Mouse (Mus musculus) left cerebral cortex, adult 2 months (tissue): ENCODE results near the gene T2. TPM values are rescaled to one million over a fixed set of nuclear protein-coding genes. Genes with fewer than 3 reads are reported as not detected.

Experiments used
- DNase-seq, 2 experiments: peaks; one replicate each; pipeline ENCODE4 v3.0.0; 2021 to 2022; ENCODE audit warnings: low spot score in 2 of 2, mixed read lengths in 1 of 2; ENCODE audit errors: extremely low spot score in 1 of 2
- H3K27ac ChIP-seq: fragments of 200-600 bp; 2 replicates; pipeline ENCODE4 v1.8.1; 2022
- H3K4me3 ChIP-seq: fragments of 200-600 bp; 2 replicates; pipeline ENCODE4 v1.8.1; 2022
- CTCF ChIP-seq: fragments of 200-600 bp; IDR thresholded peaks from 2 replicates; pipeline ENCODE4 v1.8.1; 2022; ENCODE audit warnings: antibody characterized with exemption, mild to moderate bottlenecking, moderate library complexity
- intact Hi-C: fragments of 180-260 bp; cut with DNase I; formaldehyde crosslinking; loops from one replicate; pipeline ENCODE4 v1.15.1; 2025
- total RNA-seq, 2 experiments: library from RNA; stranded (reverse); gene quantifications; 2 replicates each; pipeline ENCODE4 v1.2.3; 2021

The T2 gene
- total RNA-seq, 2 experiments from 2014 or later = 0.70 to 0.79 TPM

GRCm38 (mm10) chr17:8340407-8341359 lies 15.1 kb upstream of the T2 start:
- Histone ChIP-seq H3K27ac (peak overlapping the region; percentile 90), H3K4me3 (peak overlapping the region; percentile 73)
- no peak for TF ChIP-seq CTCF
- intact Hi-C loops = no loop called here
- DNase-seq = peak; percentile 54 to 60

DNA sequence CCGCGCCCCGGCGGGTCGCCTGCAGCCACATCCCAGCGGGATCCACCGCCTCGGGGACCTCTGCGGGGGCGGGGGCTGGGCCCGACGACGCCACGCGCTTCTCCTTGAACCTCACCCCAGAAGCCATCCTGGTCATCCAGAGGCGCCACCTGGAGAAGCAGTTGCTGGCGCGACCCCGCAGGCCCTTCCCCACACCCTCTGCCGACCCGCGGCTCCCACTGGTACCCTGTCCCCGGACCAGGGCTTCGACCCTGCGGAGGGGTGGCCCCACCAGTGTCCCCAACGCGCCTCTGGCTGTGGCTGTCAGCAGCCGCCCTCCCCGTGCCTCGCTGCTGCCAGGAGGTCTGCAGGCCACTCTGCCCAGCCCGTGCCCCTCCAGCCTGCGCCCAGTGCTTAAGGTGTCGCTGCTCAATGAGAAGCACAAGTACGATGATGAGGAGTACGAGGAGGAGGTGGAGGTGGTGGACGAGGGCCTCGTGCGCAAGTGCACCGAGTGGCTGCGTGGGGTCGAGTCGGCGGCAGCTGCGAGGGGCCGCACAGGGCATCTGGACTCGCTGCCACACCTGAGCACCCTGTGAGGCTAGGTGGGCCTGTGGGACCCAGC lies 14.3 kb upstream of the T2 start:
- intact Hi-C loops = no loop called here
- Histone ChIP-seq H3K27ac (peak overlapping the region; percentile 90), H3K4me3 (peak overlapping the region; percentile 73)
- no peak for TF ChIP-seq CTCF
- DNase-seq = peak in 1 of 2 experiments; percentile 47

- DNase-seq = no peak
- peak overlapping the region; percentile 2; the same call in 1 of the 2 replicates for H3K4me3 ChIP-seq
- intact Hi-C loops = no loop called here
- TF ChIP-seq CTCF = no peak
- peak overlapping the region; percentile 38 for H3K27ac ChIP-seq
Measured at GRCm38 (mm10) chr17:8342706-8343105, 13.1 kb upstream of the T2 start.

DNA sequence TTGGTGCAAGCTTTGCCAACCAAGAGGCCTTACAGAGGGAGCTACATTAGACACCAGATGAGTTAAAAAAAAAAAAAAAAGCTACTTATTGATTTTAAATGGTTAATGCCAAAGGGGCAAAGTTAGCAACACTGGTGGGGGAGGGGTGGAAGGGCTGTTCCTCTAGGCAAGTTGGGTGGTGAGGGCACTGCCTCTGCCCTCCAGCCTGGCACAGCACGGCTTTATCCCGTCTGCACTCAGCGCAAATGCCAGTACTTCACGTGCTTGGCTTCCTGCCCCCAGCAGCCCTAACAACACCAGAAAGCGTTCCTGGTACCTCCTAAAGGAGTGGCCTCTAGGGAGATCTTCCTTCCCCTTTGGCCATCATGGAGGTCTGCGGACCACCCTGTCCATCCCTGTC lies 12.4 kb upstream of the T2 start:
- intact Hi-C loops = no loop called here
- 0 out of 2 replicates have a peak overlapping the region, but pooled peaks have one; percentile 19 for H3K27ac ChIP-seq
- TF ChIP-seq CTCF = no peak
- no peak overlapping the region for H3K4me3 ChIP-seq
- DNase-seq = no peak

GRCm38 (mm10) chr17:8347765-8348285 lies 8.0 kb upstream of the T2 start:
- Histone ChIP-seq H3K4me3 (no peak overlapping the region), H3K27ac (no peak overlapping the region)
- intact Hi-C loops = no loop called here
- DNase-seq = no peak
- no peak; the same call in 1 of the 2 replicates for TF ChIP-seq CTCF

GRCm38 (mm10) chr17:8348941-8349340 lies 6.9 kb upstream of the T2 start:
- Histone ChIP-seq H3K4me3 (no peak overlapping the region), H3K27ac (no peak overlapping the region)
- no peak for TF ChIP-seq CTCF
- intact Hi-C loops = no loop called here
- no peak for DNase-seq

DNA sequence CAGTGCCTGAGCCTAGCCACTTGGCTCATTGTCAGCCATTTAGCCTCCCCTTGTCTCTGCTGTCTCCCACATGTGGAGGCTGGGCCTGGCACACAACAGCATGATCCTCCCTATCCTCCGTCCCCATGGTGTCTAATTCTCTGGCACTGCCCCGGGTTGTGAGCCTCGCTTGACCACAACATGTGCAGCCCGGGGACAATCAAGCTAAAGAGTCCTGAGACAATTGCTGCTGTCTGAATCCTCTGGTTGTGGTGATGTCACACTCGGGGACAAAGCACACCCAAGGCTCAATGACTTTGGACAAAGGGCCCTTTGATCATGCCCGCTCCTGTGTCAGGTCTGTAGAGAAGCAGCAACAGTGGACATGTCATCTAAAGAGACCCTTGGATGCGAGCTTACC lies 4.7 kb upstream of the T2 start:
- H3K4me3 ChIP-seq = no peak overlapping the region
- no peak for TF ChIP-seq CTCF
- intact Hi-C loops = no loop called here
- peak overlapping the region; percentile 44; the same call in 1 of the 2 replicates for H3K27ac ChIP-seq
- DNase-seq = no peak

GRCm38 (mm10) chr17:8357498-8357897 lies 1.7 kb downstream of the T2 start:
- no peak overlapping the region for H3K4me3 ChIP-seq
- no peak for DNase-seq
- intact Hi-C loops = no loop called here
- no peak overlapping the region for H3K27ac ChIP-seq
- TF ChIP-seq CTCF = no peak

DNA sequence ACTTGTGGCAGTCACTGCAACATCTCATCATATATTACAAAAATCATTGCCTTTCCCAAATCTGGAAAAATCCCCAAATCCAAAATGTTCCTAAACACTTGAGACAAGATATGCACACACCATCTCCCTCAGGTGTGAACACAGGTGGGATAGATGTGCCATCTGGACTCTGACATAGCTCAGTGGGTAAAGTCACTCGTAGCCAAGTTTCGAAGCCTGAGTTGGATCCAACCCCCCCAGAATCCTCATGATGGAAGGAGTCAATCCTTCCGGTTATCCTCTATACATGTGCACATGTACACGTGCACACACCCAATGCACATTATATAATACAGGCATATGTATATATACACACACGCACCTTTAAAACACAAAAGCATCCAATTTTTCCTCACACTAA lies 5.1 kb downstream of the T2 start:
- TF ChIP-seq CTCF = no peak
- no peak overlapping the region for H3K4me3 ChIP-seq
- intact Hi-C loops = no loop called here
- H3K27ac ChIP-seq = no peak overlapping the region
- DNase-seq = no peak

- intact Hi-C loops = no loop called here
- TF ChIP-seq CTCF = no peak
- H3K27ac ChIP-seq = no peak overlapping the region
- H3K4me3 ChIP-seq = no peak overlapping the region
- no peak for DNase-seq
Measured at GRCm38 (mm10) chr17:8361281-8362103, 5.7 kb downstream of the T2 start.
